Mouse (Mus musculus) effector memory CD4-positive, alpha-beta T cell, adult 7 months (primary cell): ENCODE measurements around the gene Ccdc7b. TPM values are rescaled to one million over a fixed set of nuclear protein-coding genes. Genes with fewer than 3 reads are reported as not detected.

Experiments used
- polyA plus RNA-seq: library from polyadenylated mRNA; unstranded; fragments of 100-300 nt; shearing (Covaris generic); gene quantifications from one replicate; pipeline ENCODE4 v1.2.1, GENCODE M21; 2017

The Ccdc7b gene
- polyA plus RNA-seq, result not detected

GRCm38 (mm10) chr8:129066834-129067233 is at the start of gene Ccdc7b:
Gene Ccdc7b (plus strand): TSS chr8:129067134.

DNA sequence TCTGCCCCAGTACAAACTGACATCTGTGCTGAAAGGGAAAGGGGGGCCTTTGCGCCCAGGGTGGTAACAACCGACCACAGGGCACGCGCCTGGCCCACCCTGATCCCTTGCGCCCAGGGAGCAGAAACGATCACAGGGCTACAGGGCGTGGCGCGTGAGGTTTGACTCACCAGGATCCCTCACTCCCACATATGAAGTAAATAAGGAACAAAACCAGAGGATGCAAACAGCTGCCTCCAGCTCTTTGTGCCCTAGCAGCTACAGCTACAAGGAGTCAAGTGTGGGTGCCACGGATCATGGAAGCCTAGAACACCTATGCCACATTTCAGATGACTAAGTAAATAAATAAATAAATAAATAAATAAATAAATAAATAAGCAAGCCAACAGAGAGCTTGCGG is 1.5 kb upstream of the Ccdc7b start, which contains the start of gene Ccdc7a:
Gene Ccdc7a (minus strand): TSS at position 101 of the 400 bp plus-strand sequence.

DNA sequence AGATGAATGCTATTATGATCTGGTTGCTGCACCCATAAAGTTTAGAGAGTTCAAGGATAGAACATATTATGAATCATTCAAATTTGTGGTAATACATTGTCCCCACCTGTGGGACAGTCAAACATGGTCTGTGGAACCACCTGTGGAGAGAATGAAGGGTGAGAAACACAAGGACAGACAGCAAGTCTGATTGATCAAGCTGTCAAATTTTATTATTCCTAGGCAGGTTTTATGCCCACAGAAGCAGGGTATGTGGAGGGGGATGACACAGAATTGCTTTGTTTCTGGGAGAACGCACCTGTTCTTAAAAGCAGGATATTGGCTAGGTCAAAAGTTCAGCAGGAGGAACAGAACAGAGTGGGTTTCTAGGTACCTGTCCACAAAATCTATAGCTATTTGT is 64.6 kb downstream of the Ccdc7b start, which contains the start of gene Gm10999:
Gene Gm10999 (minus strand): TSS at position 101 of the 400 bp plus-strand sequence.

Other genes with a start within 250 kb of the Ccdc7b start
- not detected for gene Ccdc7a, start 1.6 kb upstream of the Ccdc7b start, polyA plus RNA-seq
- not detected for gene Gm10999, start 64.5 kb downstream of the Ccdc7b start, polyA plus RNA-seq
- 11.0 TPM for gene 2610044O15Rik8, start 167.3 kb downstream of the Ccdc7b start, polyA plus RNA-seq